ENCODE assay signal across 14 mouse cellular contexts in the genomic region with DNA sequence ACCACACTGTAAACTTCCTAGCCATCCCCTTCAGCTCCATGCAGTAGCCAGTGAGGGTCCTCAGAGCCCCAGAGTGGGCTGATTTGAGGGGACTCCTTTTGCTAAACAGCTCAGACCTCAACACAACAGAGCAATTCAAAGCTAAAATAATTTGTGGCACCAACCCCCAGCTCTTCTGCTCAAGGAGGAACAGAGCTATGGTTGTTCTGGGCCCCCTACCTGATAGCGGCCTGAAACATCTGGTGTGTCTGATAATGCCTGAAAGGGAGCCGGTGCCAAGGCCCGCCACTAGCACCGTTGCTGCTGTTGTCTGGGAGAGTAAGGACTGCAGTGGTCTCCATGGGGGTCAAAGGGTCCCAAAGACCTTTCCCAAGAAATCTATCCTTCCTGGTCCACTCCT. TPM values are rescaled to one million over a fixed set of nuclear protein-coding genes. Genes with fewer than 3 reads are reported as not detected.
A peak's percentile ranks its signal among the peaks of the same experiment; 100 is the strongest.
DNase-seq lines count a peak whose midpoint lies in the region; ATAC-seq and TF ChIP-seq lines count a peak whose summit lies in the region.
"Had no signal": no experiment of that assay in that cellular context is flagged by ENCODE, and none has a peak within 500 bp of the region (broad histone marks: within the 10 kb centered on the region; RNA-seq: fewer than 3 reads in every experiment).

No protein-coding gene starts in this region.

- H3K4me1 ChIP-seq in embryonic facial prominence, embryonic 10.5 days, result peaks cover 19% of the 10 kb centered on the region
- H3K4me1 ChIP-seq in liver, embryonic 14.5 days (replicated peaks; ENCODE audit: control insufficient read depth in 2 of 2, insufficient read depth in 2 of 2, low read length in 1 of 2), result peaks cover 24 to 27% of the 10 kb centered on the region in 2 experiments
- peaks cover 11% of the 10 kb centered on the region for H3K4me1 ChIP-seq in midbrain, embryonic 16.5 days (ENCODE audit: control insufficient read depth, insufficient read depth, low read length)

- peak; percentile 91 for TF ChIP-seq EP300 in liver, embryonic 14.5 days (IDR thresholded peaks at IDR 0.05; ENCODE audit: low read depth)

- no peak overlapping the region for H3K27ac ChIP-seq in embryonic facial prominence, embryonic 10.5 days (replicated peaks)
- peak overlapping the region; percentile 97 for H3K27ac ChIP-seq in liver, embryonic 14.5 days
- H3K27ac ChIP-seq in midbrain, embryonic 16.5 days (ENCODE audit: low read length), result no peak overlapping the region
- H3K27ac ChIP-seq: heart, adult 2 months; intestine, embryonic 15.5 days; limb, embryonic 15.5 days; midbrain, embryonic 13.5 days had no signal

- TF ChIP-seq CTCF in liver, embryonic 14.5 days (IDR thresholded peaks at IDR 0.05; ENCODE audit: low read depth), result no peak

- peak overlapping the region; percentile 97 for H3K4me2 ChIP-seq in liver, embryonic 14.5 days (ENCODE audit: low read depth)
- no peak overlapping the region for H3K4me2 ChIP-seq in midbrain, embryonic 16.5 days (ENCODE audit: low read length)
- H3K4me2 ChIP-seq: limb, embryonic 15.5 days; midbrain, embryonic 13.5 days had no signal

- peak overlapping the region; percentile 3; the same call in 1 of the 2 replicates for H3K4me3 ChIP-seq in embryonic facial prominence, embryonic 10.5 days
- H3K4me3 ChIP-seq in liver, embryonic 14.5 days (ENCODE audit: insufficient read depth in 1 of 2, low read depth in 2 of 2, low read length in 2 of 2), result peak overlapping the region; percentile 77 to 92
- no peak overlapping the region for H3K4me3 ChIP-seq in midbrain, embryonic 16.5 days (ENCODE audit: low read depth, low read length)
- H3K4me3 ChIP-seq: heart, adult 2 months; intestine, embryonic 15.5 days; limb, embryonic 15.5 days; midbrain, embryonic 13.5 days had no signal

- 60% methylated on average over 4 of the region's 4 CpGs for WGBS in embryonic facial prominence, embryonic 10.5 days
- WGBS in liver, embryonic 14.5 days (ENCODE audit: insufficient replicate concordance), result 7% methylated on average over 4 of the region's 4 CpGs
- WGBS in midbrain, embryonic 16.5 days, result 61% methylated on average over 4 of the region's 4 CpGs

- peaks cover 49% of the 10 kb centered on the region for H3K27me3 ChIP-seq in embryonic facial prominence, embryonic 10.5 days (replicated peaks; ENCODE audit: low read depth, poor library complexity, severe bottlenecking)
- no peaks in the 10 kb centered on the region for H3K27me3 ChIP-seq in liver, embryonic 14.5 days (ENCODE audit: control insufficient read depth, insufficient read depth, low read length)
- H3K27me3 ChIP-seq in midbrain, embryonic 16.5 days (ENCODE audit: control insufficient read depth, insufficient read depth, low read depth, low read length), result no peaks in the 10 kb centered on the region; the same call in 1 of the 2 replicates
- H3K27me3 ChIP-seq: intestine, embryonic 15.5 days; limb, embryonic 15.5 days had no signal

- H3K9ac ChIP-seq in liver, embryonic 14.5 days (replicated peaks), result peak overlapping the region; percentile 99
- H3K9ac ChIP-seq in midbrain, embryonic 16.5 days (ENCODE audit: low read depth, low read length), result no peak overlapping the region
- H3K9ac ChIP-seq: intestine, embryonic 15.5 days; limb, embryonic 15.5 days; midbrain, embryonic 13.5 days had no signal

- no peaks in the 10 kb centered on the region for H3K36me3 ChIP-seq in embryonic facial prominence, embryonic 10.5 days (replicated peaks)
- H3K36me3 ChIP-seq in liver, embryonic 14.5 days (replicated peaks; ENCODE audit: control insufficient read depth, insufficient read depth, low read depth), result peaks cover 26% of the 10 kb centered on the region
- H3K36me3 ChIP-seq in midbrain, embryonic 16.5 days (ENCODE audit: control insufficient read depth, insufficient read depth, low read length), result no peaks in the 10 kb centered on the region
- H3K36me3 ChIP-seq: intestine, embryonic 15.5 days; limb, embryonic 15.5 days; midbrain, embryonic 13.5 days had no signal

- DNase-seq in spleen, adult 12 weeks (ENCODE audit: low spot score), result peak; percentile 70
- no peak for DNase-seq in spleen, adult 18-20 months
- DNase-seq in embryonic facial prominence, embryonic 10.5 days (ENCODE audit: low spot score), result no peak
- DNase-seq in liver, embryonic 14.5 days (ENCODE audit: low read depth in 3 of 3, low spot score in 3 of 3), result peak; percentile 82 to 85 (median 84)
- DNase-seq in spleen, postnatal 4 days (ENCODE audit: low spot score in 2 of 2), result peak; percentile 81 to 83
- DNase-seq in urinary bladder, postnatal 10 days (ENCODE audit: low spot score), result no peak
- DNase-seq in right cerebral cortex, postnatal 4 days, result no peak
- DNase-seq: cerebellum, adult 9-10 months; heart, adult 2 months; kidney, postnatal 10 days had no signal

- H3K9me3 ChIP-seq in embryonic facial prominence, embryonic 10.5 days, result no peaks in the 10 kb centered on the region
- no peaks in the 10 kb centered on the region for H3K9me3 ChIP-seq in liver, embryonic 14.5 days (ENCODE audit: control insufficient read depth, low read length)
- H3K9me3 ChIP-seq in midbrain, embryonic 16.5 days (replicated peaks; ENCODE audit: control insufficient read depth, low read length, poor library complexity, severe bottlenecking), result no peaks in the 10 kb centered on the region
- H3K9me3 ChIP-seq: intestine, embryonic 15.5 days; limb, embryonic 15.5 days; midbrain, embryonic 13.5 days had no signal

- peak; percentile 80 for ATAC-seq in liver, embryonic 14.5 days (ENCODE audit: insufficient read depth)
- no peak for ATAC-seq in midbrain, embryonic 16.5 days
- ATAC-seq: intestine, embryonic 15.5 days; midbrain, embryonic 13.5 days had no signal

RNA-seq across cellular contexts. Expression of a gene that starts 0.7 kb away (rescaled TPM):
- polyA plus RNA-seq in embryonic facial prominence, embryonic 10.5 days (2016; fragmentation: Nextera tagmentation; extraction: Ambion mirVana), result 14.5 and 15.6 TPM in 2 replicates
- 209 and 251 TPM in 2 replicates for polyA plus RNA-seq in liver, embryonic 14.5 days (2012; rRNA removed)
- polyA plus RNA-seq in liver, embryonic 14.5 days (2014; fragmentation: Nextera tagmentation; extraction: Ambion mirVana), result 522 and 566 TPM in 2 replicates
- polyA plus RNA-seq in midbrain, embryonic 16.5 days (2015; fragmentation: Nextera tagmentation; extraction: Ambion mirVana), result 0.28 and 0.98 TPM in 2 replicates

RNA-seq across cellular contexts. Expression of a gene that starts 7.3 kb away (rescaled TPM):
- 6.1 and 10.1 TPM in 2 replicates for polyA plus RNA-seq in embryonic facial prominence, embryonic 10.5 days (2016; fragmentation: Nextera tagmentation; extraction: Ambion mirVana)
- 9.6 and 11.0 TPM in 2 replicates for polyA plus RNA-seq in liver, embryonic 14.5 days (2012; rRNA removed)
- 8.4 and 8.5 TPM in 2 replicates for polyA plus RNA-seq in liver, embryonic 14.5 days (2014; fragmentation: Nextera tagmentation; extraction: Ambion mirVana)
- 5.0 and 6.1 TPM in 2 replicates for polyA plus RNA-seq in midbrain, embryonic 16.5 days (2015; fragmentation: Nextera tagmentation; extraction: Ambion mirVana)

RNA-seq across cellular contexts. Expression of a gene that starts 7.3 kb away (rescaled TPM):
- polyA plus RNA-seq in embryonic facial prominence, embryonic 10.5 days (2016; fragmentation: Nextera tagmentation; extraction: Ambion mirVana), result 49.6 and 51.8 TPM in 2 replicates
- 27.1 and 31.4 TPM in 2 replicates for polyA plus RNA-seq in liver, embryonic 14.5 days (2012; rRNA removed)
- 38.9 and 42.7 TPM in 2 replicates for polyA plus RNA-seq in liver, embryonic 14.5 days (2014; fragmentation: Nextera tagmentation; extraction: Ambion mirVana)
- polyA plus RNA-seq in midbrain, embryonic 16.5 days (2015; fragmentation: Nextera tagmentation; extraction: Ambion mirVana), result 33.4 and 36.9 TPM in 2 replicates

RNA-seq across cellular contexts. Expression of a gene that starts 29.2 kb away (rescaled TPM):
- 77.8 and 83.7 TPM in 2 replicates for polyA plus RNA-seq in embryonic facial prominence, embryonic 10.5 days (2016; fragmentation: Nextera tagmentation; extraction: Ambion mirVana)
- polyA plus RNA-seq in liver, embryonic 14.5 days (2012; rRNA removed), result 16.7 and 26.4 TPM in 2 replicates
- 78.2 and 80.2 TPM in 2 replicates for polyA plus RNA-seq in liver, embryonic 14.5 days (2014; fragmentation: Nextera tagmentation; extraction: Ambion mirVana)
- polyA plus RNA-seq in midbrain, embryonic 16.5 days (2015; fragmentation: Nextera tagmentation; extraction: Ambion mirVana), result 27.7 and 33.2 TPM in 2 replicates

RNA-seq across cellular contexts. Expression of a gene that starts 36.1 kb away (rescaled TPM):
- 2.3 and 3.4 TPM in 2 replicates for polyA plus RNA-seq in embryonic facial prominence, embryonic 10.5 days (2016; fragmentation: Nextera tagmentation; extraction: Ambion mirVana)
- 0.06 and 0.21 TPM in 2 replicates for polyA plus RNA-seq in liver, embryonic 14.5 days (2012; rRNA removed)
- 0.08 and 0.14 TPM in 2 replicates for polyA plus RNA-seq in liver, embryonic 14.5 days (2014; fragmentation: Nextera tagmentation; extraction: Ambion mirVana)
- 85.7 and 86.1 TPM in 2 replicates for polyA plus RNA-seq in midbrain, embryonic 16.5 days (2015; fragmentation: Nextera tagmentation; extraction: Ambion mirVana)

Comparison
In these comparisons a context has a peak if more than half of its experiments do, and no peak if none do; other contexts are left out.
1. DNase-seq: peak in spleen, adult 12 weeks (single experiment), liver, embryonic 14.5 days (3 of 3) and spleen, postnatal 4 days (2 of 2); none in spleen, adult 18-20 months (0 of 2), embryonic facial prominence, embryonic 10.5 days (single experiment), urinary bladder, postnatal 10 days (single experiment) and right cerebral cortex, postnatal 4 days (single experiment).
2. RNA of a gene that starts 0.7 kb away (polyA plus RNA-seq): 209 to 566 TPM in liver, embryonic 14.5 days; 14.5 to 15.6 TPM in embryonic facial prominence, embryonic 10.5 days and 0.28 to 0.98 TPM in midbrain, embryonic 16.5 days; every median in the first group is over 10 times any median in the second.